Mouse (Mus musculus) stomach, embryonic 15.5 days (tissue): ENCODE measurements around the gene Ice2. TPM values are rescaled to one million over a fixed set of nuclear protein-coding genes. Genes with fewer than 3 reads are reported as not detected.
A peak's percentile ranks its signal among the peaks of the same experiment; 100 is the strongest.

Source experiments
- ATAC-seq: fragments of 200-750 bp; cut with Nextera tagmentation; 2 replicates; pipeline ENCODE4 v1.8.0; 2017; ENCODE audit warnings: low read depth, moderate number of reproducible peaks, moderate TSS enrichment; ENCODE audit not compliant: insufficient read depth, low FRiP score
- H3K27ac ChIP-seq: fragments of 300-500 bp; sonication (generic); 2 replicates; pipeline ENCODE4 v1.5.1; 2015; ENCODE audit warnings: mild to moderate bottlenecking, inconsistent platforms
- H3K27me3 ChIP-seq: fragments of 300-500 bp; sonication (generic); replicated peaks from 2 replicates; pipeline ENCODE4 v1.6.1; 2015; ENCODE audit warnings: inconsistent platforms
- H3K36me3 ChIP-seq: fragments of 300-500 bp; sonication (generic); 2 replicates; pipeline ENCODE4 v1.6.1; 2015; ENCODE audit warnings: inconsistent platforms
- H3K4me1 ChIP-seq: fragments of 300-500 bp; sonication (generic); 2 replicates; pipeline ENCODE4 v1.6.1; 2015; ENCODE audit warnings: inconsistent platforms
- H3K4me2 ChIP-seq: fragments of 300-500 bp; sonication (generic); 2 replicates; pipeline ENCODE4 v1.6.1; 2015; ENCODE audit warnings: mild to moderate bottlenecking, inconsistent platforms
- H3K4me3 ChIP-seq: fragments of 300-500 bp; sonication (generic); replicated peaks from 2 replicates; pipeline ENCODE4 v1.5.1; 2015; ENCODE audit warnings: inconsistent platforms
- H3K9ac ChIP-seq: fragments of 300-500 bp; sonication (generic); 2 replicates; pipeline ENCODE4 v1.6.1; 2015; ENCODE audit warnings: inconsistent platforms
- H3K9me3 ChIP-seq: fragments of 300-500 bp; sonication (generic); 2 replicates; pipeline ENCODE4 v1.6.1; 2016; ENCODE audit warnings: inconsistent platforms
- WGBS: fragments of 180-500 bp; shearing (Covaris S2); methylation state at CpG from one replicate; pipeline ENCODE4 v1.1.7; 2015; 5-methylcytosine and 5-hydroxymethylcytosine counted together
- polyA plus RNA-seq: library from polyadenylated mRNA; unstranded; fragments of >200 nt; fragmentation: Nextera tagmentation; extraction: Ambion mirVana; gene quantifications from 2 replicates; pipeline ENCODE4 v1.2.1, GENCODE M21; 2015

Gene Ice2
- polyA plus RNA-seq, 1 experiment from 2014 or later, result 14.0 TPM

DNA sequence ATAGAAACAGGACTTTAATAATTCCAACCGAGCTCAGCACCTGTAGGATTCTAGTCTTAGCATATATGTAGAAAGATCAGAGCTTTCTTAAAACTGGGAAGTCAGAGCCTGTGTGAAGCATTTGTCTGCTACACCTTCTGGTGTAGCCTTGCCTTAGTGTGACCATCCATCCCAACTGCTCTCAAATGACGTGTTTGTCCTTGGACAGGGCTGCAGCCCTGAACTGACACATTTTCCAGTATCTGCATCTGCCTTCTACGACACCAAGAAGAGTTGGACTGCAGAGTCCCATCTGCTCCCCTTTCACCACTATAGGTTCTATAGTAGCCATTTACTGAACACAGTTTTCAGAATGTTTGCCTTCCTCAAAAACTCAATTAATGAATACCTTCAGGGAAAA lies 32.8 kb downstream of the Ice2 start:
- no peaks in the 10 kb centered on the region for H3K9me3 ChIP-seq
- H3K4me2 ChIP-seq, result no peak overlapping the region
- 80% methylated on average over 3 of the region's 3 CpGs for whole genome bisulfite sequencing
- peaks cover 5% of the 10 kb centered on the region; the same call in 1 of the 2 replicates for H3K36me3 ChIP-seq
- no peak overlapping the region for H3K9ac ChIP-seq
- H3K27ac ChIP-seq, result no peak overlapping the region
- H3K27me3 ChIP-seq, result no peaks in the 10 kb centered on the region
- no peak overlapping the region for H3K4me3 ChIP-seq
- no peak for ATAC-seq
- no peaks in the 10 kb centered on the region for H3K4me1 ChIP-seq

GRCm38 (mm10) chr9:69431863-69432555 lies 34.3 kb downstream of the Ice2 start:
- H3K9ac ChIP-seq, result no peak overlapping the region
- H3K36me3 ChIP-seq, result peaks cover 2% of the 10 kb centered on the region; the same call in 1 of the 2 replicates
- no peaks in the 10 kb centered on the region for H3K4me1 ChIP-seq
- H3K9me3 ChIP-seq, result no peaks in the 10 kb centered on the region
- no peak for ATAC-seq
- H3K27ac ChIP-seq, result peak overlapping the region; percentile 22; the same call in 1 of the 2 replicates
- no peak overlapping the region for H3K4me2 ChIP-seq
- no peaks in the 10 kb centered on the region for H3K27me3 ChIP-seq
- 52% methylated on average over 6 of the region's 6 CpGs for WGBS
- H3K4me3 ChIP-seq, result no peak overlapping the region

DNA sequence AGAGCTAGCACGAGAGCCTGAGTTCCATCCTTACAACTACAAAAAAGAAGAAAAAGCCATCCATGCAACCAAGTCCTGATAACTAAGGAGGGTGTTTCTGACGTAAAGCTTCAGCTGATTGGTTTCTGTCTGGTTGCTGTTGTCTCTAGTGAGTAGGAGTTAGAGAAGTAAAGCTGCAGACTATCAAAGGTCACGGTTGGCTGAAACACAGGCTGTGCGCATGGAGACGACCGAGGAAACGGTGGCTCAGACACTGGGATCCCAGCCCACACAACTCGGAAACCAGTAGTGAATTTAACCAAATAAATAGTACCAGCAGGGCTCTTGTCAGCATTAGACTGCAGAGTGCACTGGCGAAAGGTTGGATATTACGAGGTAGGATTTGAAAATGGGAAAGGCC lies 37.5 kb downstream of the Ice2 start:
- no peaks in the 10 kb centered on the region for H3K4me1 ChIP-seq
- 79% methylated on average over 10 of the region's 10 CpGs for WGBS
- H3K9ac ChIP-seq, result no peak overlapping the region
- no peak overlapping the region for H3K27ac ChIP-seq
- no peaks in the 10 kb centered on the region for H3K9me3 ChIP-seq
- H3K4me3 ChIP-seq, result no peak overlapping the region
- no peak overlapping the region for H3K4me2 ChIP-seq
- 0 out of 2 replicates have a peak, but pooled peaks cover 2% of the 10 kb centered on the region for H3K36me3 ChIP-seq
- ATAC-seq, result no peak
- no peaks in the 10 kb centered on the region for H3K27me3 ChIP-seq

GRCm38 (mm10) chr9:69435662-69436061 lies 38.0 kb downstream of the Ice2 start:
- no peaks in the 10 kb centered on the region for H3K27me3 ChIP-seq
- H3K27ac ChIP-seq, result no peak overlapping the region
- H3K4me3 ChIP-seq, result no peak overlapping the region
- ATAC-seq, result no peak
- H3K9ac ChIP-seq, result no peak overlapping the region
- H3K4me1 ChIP-seq, result no peaks in the 10 kb centered on the region
- H3K36me3 ChIP-seq, result 0 out of 2 replicates have a peak, but pooled peaks cover 2% of the 10 kb centered on the region
- H3K9me3 ChIP-seq, result no peaks in the 10 kb centered on the region
- no peak overlapping the region for H3K4me2 ChIP-seq

- ATAC-seq, result peak; percentile 23; the same call in 1 of the 2 replicates
- no peaks in the 10 kb centered on the region for H3K36me3 ChIP-seq
- no peaks in the 10 kb centered on the region for H3K9me3 ChIP-seq
- no peaks in the 10 kb centered on the region for H3K27me3 ChIP-seq
- H3K9ac ChIP-seq, result no peak overlapping the region
- H3K4me3 ChIP-seq, result no peak overlapping the region
- H3K27ac ChIP-seq, result peak overlapping the region; percentile 66
- H3K4me2 ChIP-seq, result no peak overlapping the region
- H3K4me1 ChIP-seq, result no peaks in the 10 kb centered on the region
- 35% methylated on average over 7 of the region's 7 CpGs for WGBS
Measured at GRCm38 (mm10) chr9:69439805-69440357, 42.2 kb downstream of the Ice2 start.

- no peaks in the 10 kb centered on the region for H3K9me3 ChIP-seq
- H3K4me1 ChIP-seq, result no peaks in the 10 kb centered on the region
- H3K4me3 ChIP-seq, result no peak overlapping the region
- WGBS, result 40% methylated on average over 6 of the region's 6 CpGs
- H3K4me2 ChIP-seq, result no peak overlapping the region
- peak; percentile 45; the same call in 1 of the 2 replicates for ATAC-seq
- no peaks in the 10 kb centered on the region for H3K36me3 ChIP-seq
- H3K27ac ChIP-seq, result peak overlapping the region; percentile 69
- no peaks in the 10 kb centered on the region for H3K27me3 ChIP-seq
- H3K9ac ChIP-seq, result no peak overlapping the region
Measured at GRCm38 (mm10) chr9:69442471-69443038, 44.8 kb downstream of the Ice2 start.

GRCm38 (mm10) chr9:69443203-69443602 lies 45.5 kb downstream of the Ice2 start:
- no peak for ATAC-seq
- WGBS, result 35% methylated on average over 3 of the region's 3 CpGs
- Histone ChIP-seq H3K36me3 (no peaks in the 10 kb centered on the region), H3K9me3 (no peaks in the 10 kb centered on the region), H3K27ac (peak overlapping the region; percentile 69; the same call in 1 of the 2 replicates), H3K9ac (no peak overlapping the region), H3K4me2 (no peak overlapping the region), H3K4me1 (no peaks in the 10 kb centered on the region), H3K27me3 (no peaks in the 10 kb centered on the region), H3K4me3 (no peak overlapping the region)

DNA sequence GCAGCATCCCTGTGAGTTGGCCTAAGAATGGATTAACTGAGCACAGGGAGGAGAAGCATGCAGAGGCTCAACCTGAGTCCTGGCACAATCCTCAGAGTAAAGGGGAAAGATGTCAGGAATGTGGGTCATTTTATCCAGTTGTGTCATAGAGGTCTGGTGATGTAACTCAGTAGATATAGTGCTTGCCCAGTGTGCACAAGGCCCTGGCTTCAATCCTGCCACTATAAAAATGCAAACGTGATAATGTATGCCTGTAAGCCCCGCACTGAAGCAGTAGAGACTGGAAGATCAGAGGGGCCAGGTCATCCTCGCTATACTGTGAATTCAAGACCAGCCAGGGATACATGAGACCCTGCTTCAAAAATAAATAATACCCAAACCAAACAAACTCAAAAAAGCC lies 51.1 kb downstream of the Ice2 start:
- ATAC-seq, result no peak
- H3K9me3 ChIP-seq, result no peaks in the 10 kb centered on the region

GRCm38 (mm10) chr9:69450636-69451035 lies 52.9 kb downstream of the Ice2 start:
- no peak for ATAC-seq
- Histone ChIP-seq H3K4me1 (peaks cover 19% of the 10 kb centered on the region), H3K27me3 (no peaks in the 10 kb centered on the region), H3K9me3 (no peaks in the 10 kb centered on the region), H3K36me3 (no peaks in the 10 kb centered on the region), H3K4me2 (no peak overlapping the region), H3K9ac (no peak overlapping the region), H3K4me3 (no peak overlapping the region), H3K27ac (no peak overlapping the region)
- WGBS, result 81% methylated on average over 9 of the region's 9 CpGs

More for the DNA sequence above, 51.1 kb downstream of the Ice2 start:
- 64% methylated on average over 3 of the region's 3 CpGs for WGBS
- H3K36me3 ChIP-seq, result no peaks in the 10 kb centered on the region
- no peak overlapping the region for H3K4me2 ChIP-seq
- H3K4me1 ChIP-seq, result peaks cover 11% of the 10 kb centered on the region
- no peak overlapping the region for H3K4me3 ChIP-seq
- H3K27me3 ChIP-seq, result no peaks in the 10 kb centered on the region
- no peak overlapping the region for H3K9ac ChIP-seq
- H3K27ac ChIP-seq, result no peak overlapping the region

DNA sequence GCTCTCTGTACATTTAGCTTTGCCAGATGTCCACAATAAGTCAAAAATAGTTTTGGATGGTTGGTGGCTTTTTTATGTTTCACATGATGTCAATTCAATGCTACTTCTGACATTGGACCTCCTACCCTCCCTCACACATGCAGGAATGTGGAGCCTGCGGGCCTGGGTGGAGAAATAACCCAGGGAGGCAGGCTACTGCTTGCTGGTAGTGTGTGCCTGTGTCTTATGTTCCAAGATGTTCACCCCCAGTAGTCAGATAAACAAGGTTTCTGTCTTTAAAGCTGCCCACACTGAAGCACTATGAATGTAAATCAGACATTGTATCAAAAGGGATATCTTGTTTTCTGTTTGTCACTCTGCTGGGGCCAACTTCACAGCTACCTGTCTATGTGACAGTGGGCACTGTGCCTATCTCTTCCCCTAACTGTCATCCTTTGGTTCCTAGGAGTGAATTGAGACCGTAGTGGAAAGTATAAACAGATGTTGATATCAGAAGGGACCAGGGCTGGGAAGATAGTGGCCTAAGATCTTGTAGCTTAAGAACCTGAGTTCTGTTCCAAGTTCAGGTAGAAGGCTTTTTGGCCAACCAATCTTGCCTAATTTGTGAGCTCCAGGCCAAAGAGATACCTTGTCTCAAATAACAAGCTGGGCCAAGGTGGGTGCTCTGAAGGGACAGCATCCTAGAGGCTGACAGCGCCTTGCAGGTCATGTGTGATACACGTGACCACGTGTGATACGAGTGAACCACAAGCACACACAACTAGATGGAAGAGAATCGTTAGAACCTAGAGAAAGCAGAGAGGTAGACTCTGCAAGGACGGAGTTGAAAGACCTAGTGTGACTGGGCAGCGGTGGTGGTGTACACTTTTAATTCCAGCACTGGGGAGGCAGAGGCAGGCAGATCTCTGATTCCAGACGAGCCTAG lies 54.4 kb downstream of the Ice2 start:
- ATAC-seq, result no peak
- H3K27me3 ChIP-seq, result no peaks in the 10 kb centered on the region
- H3K27ac ChIP-seq, result peak overlapping the region; percentile 92
- H3K4me2 ChIP-seq, result no peak overlapping the region
- H3K4me3 ChIP-seq, result no peak overlapping the region
- no peak overlapping the region for H3K9ac ChIP-seq
- H3K9me3 ChIP-seq, result no peaks in the 10 kb centered on the region
- WGBS, result 87% methylated on average over 10 of the region's 10 CpGs
- H3K36me3 ChIP-seq, result no peaks in the 10 kb centered on the region
- peaks cover 33% of the 10 kb centered on the region for H3K4me1 ChIP-seq

GRCm38 (mm10) chr9:69453066-69453900 lies 55.6 kb downstream of the Ice2 start, which contains the start of gene Anxa2:
Gene Anxa2 (plus strand): TSS chr9:69453620.
- no peaks in the 10 kb centered on the region for H3K36me3 ChIP-seq
- WGBS, result 4% methylated on average over 35 of the region's 37 CpGs

More at GRCm38 (mm10) chr9:69453066-69453900, 55.6 kb downstream of the Ice2 start, which contains the start of gene Anxa2:
- Histone ChIP-seq H3K4me3 (peak within 1 kb of the TSS; percentile 80), H3K27me3 (no peaks in the 10 kb centered on the region), H3K9ac (peak within 1 kb of the TSS; percentile 81), H3K9me3 (no peaks in the 10 kb centered on the region), H3K4me2 (peak within 1 kb of the TSS; percentile 62), H3K27ac (peak within 1 kb of the TSS; percentile 96), H3K4me1 (peaks cover 44% of the 10 kb centered on the region)
- peak; percentile 87 for ATAC-seq
